Mouse (Mus musculus): ENCODE measurements at regions not wholly inside any gene's neighbourhood (a gene's known extent, or its start where the extent isn't known, plus 50 kb on each side); places are given as distances from the start of the nearest gene placed in this dataset.

- WGBS: 85% methylated on average over 7 of the region's 7 CpGs
- Histone ChIP-seq H3K9ac (no peak overlapping the region), H3K27ac (replicated peaks) (no peak overlapping the region), H3K9me3 (no peaks in the 10 kb centered on the region), H3K27me3 (no peaks in the 10 kb centered on the region), H3K4me1 (replicated peaks) (peaks cover 4% of the 10 kb centered on the region; the same call in 1 of the 2 replicates), H3K36me3 (no peaks in the 10 kb centered on the region), H3K4me3 (no peak overlapping the region), H3K4me2 (no peak overlapping the region)
- ATAC-seq (ENCODE audit: low read depth): no peak
Observed at GRCm38 (mm10) chr13:59313725-59314330, 271.2 kb downstream of the Agtpbp1 start.

GRCm38 (mm10) chr13:59292905-59293304, 292.1 kb downstream of the Agtpbp1 start:
- Histone ChIP-seq H3K36me3 (no peaks in the 10 kb centered on the region), H3K4me1 (replicated peaks) (peaks cover 7% of the 10 kb centered on the region), H3K27ac (replicated peaks) (no peak overlapping the region), H3K4me3 (no peak overlapping the region), H3K9ac (no peak overlapping the region), H3K27me3 (no peaks in the 10 kb centered on the region), H3K4me2 (no peak overlapping the region), H3K9me3 (no peaks in the 10 kb centered on the region)
- ATAC-seq (ENCODE audit: low read depth): no peak
- WGBS: 23% methylated on average over 5 of the region's 5 CpGs

DNA sequence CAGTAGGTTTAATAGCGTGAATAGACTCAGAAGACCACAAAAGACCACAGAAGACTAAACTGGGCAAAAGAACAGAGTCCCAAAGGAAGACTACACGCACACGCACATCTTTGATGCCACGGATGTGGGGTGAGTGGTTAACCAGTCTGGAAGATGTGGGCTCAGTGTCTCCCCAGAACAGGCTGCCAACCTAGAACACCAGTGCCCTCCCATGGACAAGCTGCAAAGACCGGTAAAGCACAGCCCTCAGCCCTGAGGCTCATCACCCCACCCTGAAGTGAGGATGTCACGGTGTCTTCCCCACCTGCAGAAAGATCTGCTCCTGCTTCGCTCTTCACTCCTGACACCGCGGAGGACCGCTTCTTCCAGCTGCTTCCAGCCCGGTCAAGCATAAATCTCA, 295.9 kb downstream of the Agtpbp1 start:
- Histone ChIP-seq H3K36me3 (no peaks in the 10 kb centered on the region), H3K4me3 (no peak overlapping the region), H3K27me3 (no peaks in the 10 kb centered on the region), H3K4me1 (replicated peaks) (peaks cover 12% of the 10 kb centered on the region), H3K9me3 (no peaks in the 10 kb centered on the region), H3K4me2 (no peak overlapping the region), H3K9ac (no peak overlapping the region), H3K27ac (replicated peaks) (no peak overlapping the region)
- ATAC-seq (ENCODE audit: low read depth): peak; percentile 81
- WGBS: 71% methylated on average over 11 of the region's 11 CpGs

- Histone ChIP-seq H3K27me3 (no peaks in the 10 kb centered on the region), H3K4me2 (no peak overlapping the region), H3K4me1 (replicated peaks) (peaks cover 7% of the 10 kb centered on the region; the same call in 1 of the 2 replicates), H3K9ac (no peak overlapping the region), H3K4me3 (no peak overlapping the region), H3K36me3 (no peaks in the 10 kb centered on the region), H3K9me3 (no peaks in the 10 kb centered on the region), H3K27ac (replicated peaks) (no peak overlapping the region)
- ATAC-seq (ENCODE audit: low read depth): no peak
- WGBS: 82% methylated on average over 5 of the region's 5 CpGs
Observed at GRCm38 (mm10) chr13:59281199-59281598, 303.8 kb downstream of the Agtpbp1 start.

DNA sequence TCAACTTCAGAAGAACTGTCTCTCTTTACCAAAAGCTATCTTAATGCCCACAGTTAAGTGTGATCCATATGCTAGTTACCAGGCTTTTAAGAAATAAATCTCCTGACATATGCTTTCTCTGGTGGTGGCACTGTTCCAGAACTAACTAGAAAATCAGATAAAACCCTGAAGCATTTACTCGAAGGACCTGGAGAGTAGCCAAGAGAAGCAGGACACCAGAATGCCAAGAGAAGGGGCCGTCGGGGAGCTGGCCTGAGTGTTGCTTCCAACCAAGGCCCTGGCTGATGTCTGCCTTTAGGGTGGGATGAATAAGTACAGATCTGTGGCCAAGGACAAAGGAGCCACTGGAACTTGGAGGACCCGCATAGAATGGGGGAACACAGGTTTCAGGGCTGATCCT, 305.9 kb downstream of the Agtpbp1 start:
- no peaks in the 10 kb centered on the region for H3K9me3 ChIP-seq
- 0 out of 2 replicates have a peak overlapping the region, but pooled peaks have one; percentile 9 for H3K27ac ChIP-seq (replicated peaks)
- H3K9ac ChIP-seq: no peak overlapping the region
- H3K27me3 ChIP-seq: no peaks in the 10 kb centered on the region
- no peak overlapping the region for H3K4me2 ChIP-seq
- WGBS: 51% methylated on average over 4 of the region's 4 CpGs
- H3K4me3 ChIP-seq: no peak overlapping the region
- H3K4me1 ChIP-seq (replicated peaks): peaks cover 7% of the 10 kb centered on the region; the same call in 1 of the 2 replicates
- peak; percentile 23; the same call in 1 of the 2 replicates for ATAC-seq (ENCODE audit: low read depth)
- no peaks in the 10 kb centered on the region for H3K36me3 ChIP-seq

DNA sequence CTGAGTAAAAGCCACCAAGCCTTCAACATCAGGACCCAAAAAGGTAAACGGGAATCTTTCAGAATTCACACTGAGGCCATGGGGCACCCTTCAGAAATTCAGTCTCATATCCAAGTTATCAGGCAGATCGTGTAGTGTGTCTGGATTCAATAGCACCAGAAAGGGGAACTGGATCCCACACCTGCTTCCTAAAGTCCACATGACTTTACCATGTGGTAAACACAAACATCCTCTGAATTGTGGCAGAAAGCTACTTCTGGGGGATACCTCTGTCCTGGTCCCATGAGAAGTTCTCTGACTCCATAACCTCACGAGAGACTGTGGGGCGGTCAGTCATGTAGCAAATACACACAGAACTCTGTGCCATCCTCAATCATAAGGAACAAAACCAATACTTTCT, 313.4 kb downstream of the Agtpbp1 start:
- no peak overlapping the region for H3K4me3 ChIP-seq
- 91% methylated on average over 4 of the region's 4 CpGs for WGBS
- no peak for ATAC-seq (ENCODE audit: low read depth)

DNA sequence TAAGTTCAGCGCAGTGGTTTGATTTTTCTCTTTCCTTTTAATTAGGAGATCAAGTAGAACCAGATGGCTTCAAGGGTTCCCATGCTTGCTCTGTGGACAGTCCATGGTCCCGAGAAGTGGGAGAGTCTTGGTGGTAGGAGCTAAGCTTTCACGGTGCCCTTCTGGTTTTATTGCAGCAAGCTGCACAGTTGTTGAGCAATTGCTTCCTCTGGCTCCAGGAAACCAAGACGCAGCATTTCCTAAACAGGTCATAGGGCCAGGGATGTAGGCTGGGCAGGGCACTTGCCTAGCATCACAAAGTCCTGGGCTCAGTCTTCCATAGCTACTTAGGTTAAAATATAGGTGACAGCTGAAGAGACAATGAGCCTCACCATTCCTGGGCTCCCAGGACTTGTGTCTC, 318.2 kb downstream of the Agtpbp1 start:
- H3K9ac ChIP-seq: no peak overlapping the region
- no peak overlapping the region for H3K27ac ChIP-seq (replicated peaks)
- H3K4me2 ChIP-seq: no peak overlapping the region
- H3K9me3 ChIP-seq: no peaks in the 10 kb centered on the region
- no peaks in the 10 kb centered on the region for H3K27me3 ChIP-seq
- no peaks in the 10 kb centered on the region for H3K4me1 ChIP-seq (replicated peaks)
- H3K4me3 ChIP-seq: no peak overlapping the region
- no peaks in the 10 kb centered on the region for H3K36me3 ChIP-seq
- no peak for ATAC-seq (ENCODE audit: low read depth)
- 73% methylated on average over 4 of the region's 4 CpGs for WGBS

More for the DNA sequence above, 313.4 kb downstream of the Agtpbp1 start:
- H3K9ac ChIP-seq: no peak overlapping the region
- no peaks in the 10 kb centered on the region for H3K27me3 ChIP-seq
- H3K36me3 ChIP-seq: no peaks in the 10 kb centered on the region
- H3K27ac ChIP-seq (replicated peaks): no peak overlapping the region
- no peaks in the 10 kb centered on the region for H3K9me3 ChIP-seq
- H3K4me2 ChIP-seq: no peak overlapping the region
- H3K4me1 ChIP-seq (replicated peaks): no peaks in the 10 kb centered on the region

DNA sequence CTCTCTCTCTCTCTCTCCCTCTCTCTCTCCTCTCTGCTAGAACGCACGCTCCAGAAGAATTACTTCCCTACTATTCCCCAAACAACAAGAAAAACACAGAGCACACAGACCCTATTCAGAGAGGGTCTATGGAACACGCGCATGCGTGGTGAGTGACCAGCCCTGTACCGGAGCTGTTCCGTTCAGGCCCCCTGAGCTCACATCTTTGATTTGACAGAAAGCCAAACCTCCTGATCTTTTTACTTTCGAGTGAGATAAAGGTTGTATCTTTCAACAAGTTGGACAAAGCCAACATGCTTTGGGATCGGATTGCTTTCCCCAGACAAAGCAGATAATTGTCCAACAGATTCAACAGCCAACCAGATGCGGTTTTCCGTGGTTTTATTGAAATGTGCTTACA, 320.9 kb downstream of the Agtpbp1 start:
- Histone ChIP-seq H3K4me1 (replicated peaks) (no peaks in the 10 kb centered on the region), H3K27ac (replicated peaks) (no peak overlapping the region), H3K36me3 (no peaks in the 10 kb centered on the region), H3K27me3 (no peaks in the 10 kb centered on the region), H3K9ac (no peak overlapping the region), H3K4me3 (no peak overlapping the region), H3K4me2 (no peak overlapping the region), H3K9me3 (no peaks in the 10 kb centered on the region)
- no peak for ATAC-seq (ENCODE audit: low read depth)
- WGBS: 77% methylated on average over 11 of the region's 11 CpGs

DNA sequence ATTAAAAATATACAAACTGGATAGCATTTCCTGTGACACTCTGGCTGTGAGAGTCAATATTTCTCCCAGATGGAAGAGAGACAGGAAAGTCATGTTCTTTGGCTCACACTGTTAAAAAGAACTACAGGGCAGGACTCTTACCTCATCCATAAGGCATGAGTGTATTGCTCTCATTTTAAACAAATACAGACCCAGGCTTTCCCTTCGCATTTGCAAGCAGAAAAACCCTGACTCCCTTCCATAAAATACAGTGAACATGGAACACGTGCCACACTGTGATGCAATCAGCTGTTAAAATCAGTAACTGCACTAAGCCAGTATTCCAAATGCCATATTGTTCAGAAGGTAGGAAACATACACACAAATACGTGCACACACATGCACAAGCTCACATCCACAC, 323.1 kb downstream of the Agtpbp1 start:
- no peak for ATAC-seq (ENCODE audit: low read depth)
- H3K9me3 ChIP-seq: no peaks in the 10 kb centered on the region
- 86% methylated on average over 3 of the region's 3 CpGs for WGBS
- H3K27ac ChIP-seq (replicated peaks): no peak overlapping the region
- peaks cover 8% of the 10 kb centered on the region; the same call in 1 of the 2 replicates for H3K4me1 ChIP-seq (replicated peaks)
- H3K4me2 ChIP-seq: no peak overlapping the region
- no peak overlapping the region for H3K4me3 ChIP-seq
- no peaks in the 10 kb centered on the region for H3K27me3 ChIP-seq
- H3K36me3 ChIP-seq: no peaks in the 10 kb centered on the region
- no peak overlapping the region for H3K9ac ChIP-seq

DNA sequence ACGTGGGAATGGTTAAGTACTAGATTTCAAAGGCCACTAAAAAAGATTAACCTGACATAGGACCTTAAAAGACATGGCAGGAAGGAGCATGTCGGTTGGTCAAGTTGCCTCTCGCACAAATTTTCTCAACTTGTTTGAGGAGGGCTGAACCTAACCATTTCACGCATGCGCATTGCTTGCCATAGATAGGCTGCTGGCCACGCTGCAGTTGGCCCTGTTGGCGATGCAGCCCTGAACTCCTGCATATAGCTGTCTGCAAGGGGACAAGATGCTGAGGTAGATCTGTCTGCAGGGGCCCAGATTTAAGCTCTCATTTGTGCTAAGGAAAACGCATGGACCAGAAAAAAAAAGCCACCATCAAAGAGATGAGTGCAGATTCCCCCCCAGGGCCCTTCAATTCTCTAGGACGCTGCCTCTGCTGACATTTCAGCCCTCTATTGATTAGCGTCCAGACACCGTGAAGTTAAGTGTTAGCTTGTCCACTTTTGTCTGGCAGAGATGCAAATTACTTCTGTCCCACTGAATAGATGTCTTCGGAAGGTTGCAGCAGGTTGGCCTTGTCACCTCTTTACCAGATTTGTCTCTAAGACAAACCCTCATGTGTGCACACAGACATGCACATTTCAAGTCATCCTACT, 329.1 kb downstream of the Agtpbp1 start:
- H3K9ac ChIP-seq: no peak overlapping the region
- H3K36me3 ChIP-seq: no peaks in the 10 kb centered on the region
- no peak overlapping the region for H3K27ac ChIP-seq (replicated peaks)
- no peak overlapping the region for H3K4me2 ChIP-seq
- 38% methylated on average over 12 of the region's 12 CpGs for WGBS
- no peaks in the 10 kb centered on the region for H3K9me3 ChIP-seq
- ATAC-seq (ENCODE audit: low read depth): no peak
- H3K4me3 ChIP-seq: no peak overlapping the region
- H3K27me3 ChIP-seq: no peaks in the 10 kb centered on the region
- peaks cover 43% of the 10 kb centered on the region for H3K4me1 ChIP-seq (replicated peaks)

DNA sequence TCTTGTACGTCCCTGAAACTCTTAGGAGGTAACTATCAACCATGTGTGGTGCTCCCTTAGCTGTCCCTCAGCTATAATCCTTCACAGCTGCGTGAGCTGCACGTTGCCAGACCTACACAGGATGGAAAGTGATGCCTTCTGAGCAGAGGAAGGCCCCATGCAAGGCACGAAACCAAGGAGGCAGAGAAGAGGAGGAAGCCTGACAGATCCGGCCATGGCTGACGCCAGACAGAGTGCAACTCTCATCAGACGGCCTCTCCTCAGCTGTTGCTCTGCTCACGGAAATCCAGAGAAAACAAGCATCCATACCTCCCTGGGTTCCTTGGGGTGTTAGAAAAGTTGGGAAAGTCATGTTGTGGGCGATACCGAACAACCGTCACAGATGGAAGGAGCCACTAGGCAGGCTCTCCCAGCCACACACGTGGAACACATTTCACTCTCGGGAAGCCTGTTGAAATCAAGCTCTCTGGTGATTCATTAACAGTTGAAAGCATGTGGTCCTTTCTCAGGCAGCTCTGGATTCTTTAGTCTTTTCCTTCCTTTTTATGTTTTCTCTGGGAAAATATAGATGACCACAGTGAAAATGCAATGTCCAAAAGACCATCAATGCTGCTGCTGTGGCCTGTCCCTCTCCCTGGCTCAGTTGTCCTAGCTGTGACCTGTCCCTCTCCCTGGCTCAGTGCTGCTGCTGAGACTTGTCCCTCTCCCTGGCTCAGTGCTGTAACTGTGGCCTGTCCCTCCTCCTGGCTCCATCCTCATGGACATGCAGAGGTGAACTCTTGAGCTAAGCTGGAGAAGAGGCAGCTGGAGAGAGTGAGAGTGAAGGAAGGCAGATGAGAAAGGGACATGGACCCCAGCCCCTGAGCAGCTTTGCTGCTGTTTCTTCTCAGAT, 331.1 kb downstream of the Agtpbp1 start:
- 70% methylated on average over 13 of the region's 13 CpGs for WGBS
- Histone ChIP-seq H3K9ac (no peak overlapping the region), H3K27ac (replicated peaks) (no peak overlapping the region), H3K36me3 (no peaks in the 10 kb centered on the region), H3K27me3 (no peaks in the 10 kb centered on the region), H3K4me2 (no peak overlapping the region), H3K9me3 (no peaks in the 10 kb centered on the region), H3K4me3 (no peak overlapping the region), H3K4me1 (replicated peaks) (peaks cover 51% of the 10 kb centered on the region)
- no peak for ATAC-seq (ENCODE audit: low read depth)
